Mouse (Mus musculus) gastrocnemius, postnatal 25 days (tissue): ENCODE data around the gene BC035044. TPM values are rescaled to one million over a fixed set of nuclear protein-coding genes. Genes with fewer than 3 reads are reported as not detected.
"Not testable (repeated sequence)": the region's sequence is repeated elsewhere in the genome, so short reads cannot be mapped to it uniquely, and the experiment has no call there.

Experiments
- DNase-seq: peaks from one replicate; pipeline ENCODE4 v3.0.0; 2022
- microRNA-seq, 2 experiments: library from miRNA; unstranded; fragments of <30 nt; microRNA quantifications; one replicate each; pipeline ENCODE4 v1.2.0; 2021; ENCODE audit warnings: borderline replicate concordance in 2 of 2
- total RNA-seq, 2 experiments: library from RNA; stranded (reverse); gene quantifications; 1 replicate in 1 of 2; 2 replicates in 1 of 2; pipeline ENCODE4 v1.2.3; 2021

The BC035044 gene
- total RNA-seq, 2 experiments from 2014 or later = 0.27 TPM; not detected in 1

DNA sequence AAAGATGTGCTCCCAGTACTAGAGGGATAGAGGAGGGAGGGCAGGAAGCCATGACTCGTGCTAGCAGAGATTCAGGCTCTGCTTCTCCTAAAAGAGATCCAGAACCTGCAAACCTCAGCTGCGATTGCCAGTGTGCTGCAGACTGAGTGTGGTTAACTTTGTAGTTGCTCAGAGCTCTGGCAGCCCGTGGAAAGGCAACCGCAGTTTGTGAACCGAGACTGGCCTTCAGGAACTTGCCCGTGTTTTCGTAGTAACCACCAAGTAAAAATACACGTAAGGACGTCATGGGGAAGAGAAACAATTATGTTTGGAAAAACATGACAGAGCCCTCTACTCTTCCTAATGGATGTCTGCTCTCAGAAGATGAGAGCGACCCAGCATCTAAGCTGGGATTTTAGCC, 57.9 kb downstream of the BC035044 start:
- DNase-seq = no peak

DNA sequence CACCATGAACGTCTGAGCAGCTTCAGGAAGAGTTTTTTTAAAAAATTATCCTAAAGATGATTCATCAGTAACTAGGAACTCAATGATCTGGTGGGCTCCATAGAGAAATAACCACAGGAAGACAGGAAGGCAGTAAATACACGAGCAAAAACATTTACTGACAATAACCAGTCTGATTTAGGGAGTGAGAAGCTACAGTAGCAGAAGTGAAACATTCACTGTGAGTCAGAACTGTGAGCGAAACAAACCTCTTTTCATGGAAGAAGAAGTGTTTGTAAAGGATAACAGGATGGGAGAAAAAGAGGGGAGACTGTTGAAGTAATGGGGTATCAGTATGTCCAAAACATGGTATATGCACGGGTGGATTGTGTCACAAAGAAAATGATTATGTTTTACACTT, 61.1 kb downstream of the BC035044 start:
- no peak for DNase-seq

DNA sequence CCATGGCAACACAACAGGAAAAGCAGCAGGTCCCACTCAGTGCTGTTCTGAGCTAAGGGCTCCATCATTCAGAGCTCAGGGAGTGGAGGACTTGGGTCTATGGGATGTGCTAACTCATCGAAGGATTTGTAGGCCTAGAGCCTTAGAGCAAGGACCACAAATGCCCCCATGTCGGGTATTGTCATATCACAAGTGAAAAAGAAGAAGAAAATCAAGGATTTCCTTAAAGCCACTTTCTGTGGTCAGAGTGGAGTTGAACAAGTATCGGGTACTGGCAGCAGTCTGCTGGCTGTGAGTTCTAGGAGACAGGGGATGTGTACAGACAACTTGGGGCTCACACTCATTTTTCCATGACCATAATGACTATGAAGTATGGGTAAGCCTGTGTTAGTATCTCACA, 64.1 kb downstream of the BC035044 start:
- DNase-seq = no peak

DNA sequence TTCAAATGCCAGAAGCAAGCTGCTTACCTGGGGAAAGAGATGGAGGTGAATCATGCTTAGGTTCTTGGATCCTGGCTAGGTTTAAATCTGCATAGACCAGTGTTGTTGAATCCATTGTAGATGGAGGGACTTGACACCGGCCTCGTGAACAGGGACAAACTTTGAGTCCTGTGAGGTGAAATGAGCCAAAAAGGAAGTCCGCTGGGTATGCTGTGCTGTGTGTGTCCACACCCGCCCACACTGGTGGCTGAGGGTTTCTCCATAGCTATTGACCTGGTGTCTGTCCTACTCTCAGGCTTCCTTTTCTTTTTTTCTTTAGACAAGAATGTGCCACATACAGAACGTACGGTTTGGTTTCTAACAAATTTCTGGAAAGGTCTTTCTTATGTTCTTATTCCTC, 64.8 kb downstream of the BC035044 start, which contains the start of the genes Gm44511 and Klrb1b:
TSS of gene Gm44511 (minus strand) at position 184 of the 400 bp plus-strand sequence.
TSS of gene Klrb1b (minus strand) at position 200 of the 400 bp plus-strand sequence.
- DNase-seq = no peak

DNA sequence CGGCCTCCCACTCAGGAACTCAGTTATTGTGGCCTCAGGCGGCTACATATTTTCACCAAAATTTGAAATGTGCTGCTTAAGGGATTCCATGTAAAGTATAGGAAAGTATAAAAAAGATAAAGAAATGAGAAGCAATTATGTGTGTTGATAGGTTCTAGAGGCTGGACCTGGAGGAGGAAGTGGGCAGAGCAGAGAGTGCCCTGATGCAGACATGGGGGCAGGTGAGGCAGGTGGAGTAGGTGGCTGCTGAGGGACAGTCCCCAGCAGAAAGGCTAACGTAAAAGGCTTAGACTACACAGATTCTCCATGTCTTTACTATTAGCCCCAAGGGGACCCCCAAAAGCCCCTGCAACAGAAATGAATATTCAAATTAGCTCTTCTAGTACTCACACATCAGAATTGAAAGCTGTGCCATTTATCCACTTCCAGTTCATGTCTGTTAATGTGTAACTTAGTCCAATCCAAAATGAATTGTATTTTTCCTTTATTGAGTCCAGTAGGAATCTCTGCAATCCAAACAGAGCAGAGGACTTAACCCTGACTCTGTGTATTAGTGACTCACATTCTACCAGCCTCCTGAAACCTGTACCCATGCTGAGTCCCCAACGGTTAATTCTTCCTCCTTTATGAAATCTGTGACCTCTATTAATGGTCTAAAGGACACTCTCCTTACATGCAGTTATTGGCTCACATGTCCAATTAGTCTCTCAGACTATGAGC, 72.7 kb downstream of the BC035044 start:
- no peak for DNase-seq

DNA sequence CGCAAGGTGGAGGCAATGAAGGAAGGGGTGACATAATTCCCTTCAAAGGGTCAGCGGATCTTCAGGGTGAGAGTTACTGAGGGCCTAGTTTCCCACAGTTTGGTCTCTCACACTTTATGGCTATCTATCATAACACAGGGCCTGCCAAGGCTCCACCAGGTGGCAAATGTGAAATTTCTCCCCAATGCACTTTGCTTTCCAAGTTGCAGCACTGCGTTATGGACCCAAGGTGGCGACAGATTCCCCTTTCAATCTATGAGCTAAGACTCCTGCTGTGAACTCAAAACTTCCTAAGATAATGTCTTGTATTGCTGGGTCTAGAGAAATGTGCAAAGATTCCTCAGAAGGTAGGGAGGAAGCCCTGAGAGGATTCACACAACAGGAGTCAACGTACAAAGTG, 82.4 kb downstream of the BC035044 start:
- DNase-seq = no peak

DNA sequence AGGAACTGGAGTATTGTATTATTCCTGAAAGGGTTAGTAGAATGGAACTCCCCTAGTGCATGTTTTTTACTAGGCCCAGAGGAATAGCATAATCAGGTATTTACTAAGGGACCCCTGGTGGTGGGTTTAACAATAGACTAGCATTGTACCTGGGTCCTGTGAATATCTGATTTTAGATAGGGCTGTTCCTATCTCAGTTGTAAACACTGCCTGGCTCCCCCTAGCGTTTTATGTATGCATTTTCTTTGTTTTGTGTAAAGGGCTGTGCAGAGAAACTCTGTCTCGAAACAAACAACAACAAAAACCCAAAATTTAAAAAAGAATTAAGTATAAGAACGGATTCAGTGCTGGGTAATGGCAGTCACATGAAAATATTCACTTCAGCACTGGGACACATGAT, 83.9 kb downstream of the BC035044 start:
- DNase-seq = no peak

DNA sequence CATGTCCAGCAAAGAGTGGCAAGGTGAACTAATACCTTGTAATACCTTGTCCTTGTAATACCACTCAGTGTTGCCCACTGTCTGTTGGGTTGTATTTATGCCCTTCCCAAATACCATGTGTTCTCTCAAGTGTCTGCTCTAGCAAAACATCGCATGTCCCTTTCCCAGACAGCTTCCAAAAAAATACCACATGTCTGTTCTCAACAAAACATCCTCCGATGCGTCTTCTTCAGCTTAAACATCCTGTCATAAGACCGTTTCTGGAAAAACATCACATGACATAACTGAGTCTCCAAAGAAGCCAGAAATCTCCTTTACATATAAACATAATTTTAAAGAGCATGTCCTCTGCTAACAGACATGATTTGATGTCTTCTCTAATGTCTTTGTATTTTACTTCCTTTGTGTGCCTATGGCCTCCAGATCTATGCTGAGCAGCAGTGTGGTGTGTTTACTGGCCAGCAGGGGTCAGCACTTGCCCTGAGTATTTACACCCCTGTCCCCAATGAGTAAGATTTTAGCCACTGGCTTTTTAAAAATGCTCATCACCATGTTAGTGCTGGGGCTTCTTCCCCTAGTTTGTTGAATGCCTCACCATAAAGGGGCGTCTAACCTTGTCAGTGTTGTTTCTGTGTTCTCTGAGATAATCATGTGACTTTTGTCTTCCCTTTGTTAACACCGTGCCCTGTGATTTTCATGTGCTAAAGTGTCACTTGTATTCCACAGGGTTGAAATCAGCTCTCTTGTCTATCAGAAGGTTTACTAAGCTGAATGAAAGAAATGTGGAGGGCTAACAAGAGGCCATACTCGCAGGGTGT, 85.9 kb downstream of the BC035044 start:
- peak; percentile 21 for DNase-seq

DNA sequence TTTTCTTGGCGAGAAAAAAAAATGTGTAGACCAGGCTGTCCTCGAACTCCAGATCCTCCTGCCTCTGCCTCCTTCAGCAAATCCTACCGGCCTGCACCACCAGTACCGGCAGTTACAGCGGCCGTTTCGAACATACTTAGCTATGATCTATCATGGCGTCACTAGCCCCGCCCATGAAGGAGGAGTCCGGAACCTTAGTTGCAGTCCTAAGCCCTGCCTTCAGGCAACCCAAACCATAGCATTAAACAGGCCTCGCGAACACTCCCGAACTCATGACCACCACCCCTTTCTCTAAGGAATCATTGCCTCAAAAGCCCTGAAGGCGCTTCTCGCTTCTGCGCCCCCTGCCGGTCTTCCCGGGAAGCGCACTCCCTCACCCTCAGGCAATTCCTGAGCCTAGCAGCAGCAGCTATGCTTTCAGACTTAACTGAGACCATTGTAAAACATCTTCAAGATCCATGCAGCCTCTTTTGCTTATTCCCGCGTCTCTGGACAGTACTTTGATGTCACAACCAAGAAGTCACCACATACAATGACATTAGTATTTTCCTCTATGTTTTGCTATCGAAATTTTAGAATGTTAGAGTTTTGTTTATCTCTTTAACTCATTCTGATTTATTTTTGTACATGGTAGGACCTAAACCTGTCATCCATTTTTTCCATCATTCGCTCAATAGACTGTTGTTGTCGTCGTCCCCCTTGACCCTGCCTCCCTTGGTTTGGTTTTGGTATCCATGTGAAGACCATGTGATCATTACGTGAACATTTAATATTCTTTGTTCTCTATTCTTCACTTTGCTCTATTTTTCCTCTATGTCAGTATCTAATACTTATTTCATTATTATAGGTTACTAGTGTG, 87.7 kb downstream of the BC035044 start:
- DNase-seq = peak; percentile 92

DNA sequence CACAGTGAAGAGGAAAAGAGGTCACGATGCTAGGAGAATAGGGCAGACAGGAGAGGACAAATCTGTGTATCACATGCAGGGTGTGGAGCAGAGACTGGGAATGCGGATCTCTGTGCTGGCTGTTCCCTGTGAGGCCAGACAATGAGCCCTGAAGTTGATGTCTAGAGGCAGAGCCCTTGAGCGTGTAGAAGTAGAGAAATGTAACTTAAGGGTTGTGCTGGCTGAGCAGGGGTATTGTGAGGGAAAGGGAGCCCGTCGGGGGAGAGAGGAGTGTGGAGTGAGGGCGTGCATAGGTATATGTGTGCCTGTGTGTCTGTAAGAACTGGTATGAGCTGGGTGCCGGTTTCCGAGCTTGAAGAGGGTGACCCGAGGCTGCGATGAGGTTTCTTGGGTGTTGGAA, 88.4 kb downstream of the BC035044 start:
- peak; percentile 11 for DNase-seq

DNA sequence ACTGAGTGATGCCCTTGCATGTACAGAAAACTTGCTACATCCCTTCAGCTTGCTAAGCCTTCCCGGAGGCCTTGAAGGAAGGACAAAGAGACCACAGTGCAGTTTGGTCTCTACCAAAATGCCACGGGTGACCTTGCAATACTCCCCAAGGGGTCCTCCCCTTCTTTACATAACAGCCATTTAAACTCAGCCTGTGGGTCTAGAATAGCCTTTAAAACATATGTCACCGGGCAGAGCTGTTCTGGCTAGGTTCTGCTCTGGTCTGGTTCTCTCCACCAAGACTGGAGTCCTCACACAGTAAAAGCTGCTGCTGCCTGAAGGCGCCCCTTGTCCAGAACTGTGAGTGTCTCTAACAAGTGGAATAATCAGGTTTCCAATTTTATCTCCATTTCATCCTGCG, 90.2 kb downstream of the BC035044 start:
- not testable (repeated sequence) for DNase-seq

DNA sequence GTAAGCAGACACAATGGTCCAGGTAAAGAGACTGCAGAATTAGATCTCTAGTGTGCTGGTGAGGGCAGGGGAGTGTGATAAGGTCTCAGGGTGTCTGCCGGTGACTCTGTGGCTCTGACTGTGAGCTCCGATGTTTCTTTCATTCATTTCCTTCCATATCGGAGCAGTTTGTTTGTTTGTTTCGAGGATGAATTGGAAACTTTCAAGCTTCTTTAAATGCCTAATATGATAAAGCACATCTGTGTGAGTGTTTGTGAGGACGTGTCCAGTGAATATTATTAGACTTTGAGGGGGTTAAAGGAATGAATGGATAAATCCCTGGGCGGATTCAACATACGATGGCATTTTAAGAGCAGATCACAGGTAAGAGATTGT, 91.0 kb downstream of the BC035044 start:
- no peak for DNase-seq

DNA sequence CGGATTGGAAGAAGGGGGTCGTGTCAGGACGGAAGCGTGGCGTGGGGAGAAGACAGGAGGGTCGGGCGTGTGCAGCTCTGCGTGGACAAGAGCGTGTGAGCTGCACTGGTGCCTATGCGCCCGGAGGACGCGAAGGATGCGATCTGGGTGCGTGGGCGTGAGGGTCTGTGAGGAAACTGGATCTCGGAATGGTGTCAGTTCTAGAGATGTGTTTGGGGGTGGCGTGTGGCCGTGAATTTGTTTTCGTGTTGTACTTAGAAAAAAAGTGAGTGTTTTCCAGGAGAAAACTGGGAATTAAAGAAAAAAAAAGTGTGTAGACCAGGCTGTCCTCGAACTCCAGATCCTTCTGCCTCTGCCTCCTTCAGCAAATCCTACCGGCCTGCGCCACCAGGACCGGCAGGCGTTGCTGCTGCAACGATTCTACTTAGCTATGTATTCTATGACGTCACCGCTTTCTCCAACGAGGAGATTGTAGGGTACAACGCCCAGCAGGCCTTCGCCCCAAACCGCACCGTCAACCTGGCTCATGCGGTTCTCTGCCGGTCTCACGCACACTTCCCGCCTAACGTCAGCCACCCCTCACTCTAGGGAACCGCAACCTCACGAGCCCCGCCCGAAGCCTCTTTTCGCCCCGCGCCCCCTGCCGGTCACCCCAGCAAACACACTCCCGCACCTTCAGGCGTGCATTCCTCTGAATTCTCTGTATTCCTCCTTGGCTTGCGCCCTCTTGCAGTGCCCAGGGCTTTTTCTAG, 91.6 kb downstream of the BC035044 start:
- peak; percentile 77 for DNase-seq

Small RNA genes lying within 50 kb of the gene (microRNA-seq; reads per million reads assigned to microRNA genes)
- 0 reads per million in 2 experiments for gene Gm27336

Other genes starting within 250 kb of the BC035044 start
- not detected for gene Clec2h, start 228.7 kb downstream of the BC035044 start, total RNA-seq
- gene Klrb1, start 168.1 kb downstream of the BC035044 start, total RNA-seq = not detected
- not detected for gene Klrb1c, start 101.9 kb downstream of the BC035044 start, total RNA-seq
- gene Gm44511, start 64.8 kb downstream of the BC035044 start, total RNA-seq = not detected
- gene Klrb1b, start 64.8 kb downstream of the BC035044 start, total RNA-seq = not detected
- not detected for gene Clec2i, start 3.5 kb downstream of the BC035044 start, total RNA-seq
- gene Clec2g, start 43.3 kb upstream of the BC035044 start, total RNA-seq = 1 to 10 TPM; 3.7 to 4.0 TPM
- not detected for gene Klrb1f, start 154.8 kb upstream of the BC035044 start, total RNA-seq
- under 1 TPM; 0.13 to 0.16 TPM for gene Clec2e, start 209.8 kb upstream of the BC035044 start, total RNA-seq